Mouse (Mus musculus): ENCODE results near the gene Snx9.

DNA sequence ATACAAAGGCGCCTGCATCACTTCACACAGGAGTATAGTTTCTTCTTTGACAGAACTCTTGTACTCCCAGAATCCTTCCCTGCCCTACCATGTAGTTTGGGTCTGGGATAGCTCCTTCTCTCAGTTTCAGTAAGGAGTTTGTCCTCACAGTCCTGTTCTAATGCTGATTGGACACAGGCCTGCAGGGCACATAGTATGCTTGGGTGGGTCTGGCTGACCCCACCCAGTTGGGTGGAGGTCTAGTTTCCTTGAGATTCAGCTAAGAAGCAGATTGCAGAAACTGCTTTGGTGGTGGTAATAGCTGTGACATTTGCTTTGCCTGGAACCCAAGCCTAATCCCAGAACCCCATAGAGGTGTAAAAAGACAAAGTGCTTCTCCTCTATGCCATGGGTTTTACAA lies 33.4 kb downstream of the Snx9 start:
- TF ChIP-seq CTCF (IDR thresholded peaks at IDR 0.05; ENCODE audit: low read depth, low read length) (no peak), POLR2A (IDR thresholded peaks at IDR 0.05; ENCODE audit: extremely low read depth, insufficient read depth, low read length) (no peak)
